In genomic region chr4:43668782-43669427, GRCm38 (mm10) we compare ENCODE assay signal across 7 mouse cellular contexts. TPM values are rescaled to one million over a fixed set of nuclear protein-coding genes. Genes with fewer than 3 reads are reported as not detected.
DNase-seq lines count a peak whose midpoint lies in the region; ATAC-seq lines count a peak whose summit lies in the region.

Gene Tmem8b, plus strand, starts transcription at chr4:43668971.
Gene Fam221b, minus strand, starts transcription at chr4:43669145.

- H3K4me3 ChIP-seq in limb, embryonic 10.5 days = peak within 1 kb of the TSS; percentile 88
- H3K4me3 ChIP-seq in midbrain, embryonic 13.5 days (replicated peaks) = peak within 1 kb of the TSS; percentile 81

- 4% methylated on average over 41 of the region's 41 CpGs for WGBS in limb, embryonic 10.5 days
- 1% methylated on average over 39 of the region's 41 CpGs for WGBS in midbrain, embryonic 13.5 days

- H3K36me3 ChIP-seq in limb, embryonic 10.5 days = no peaks in the 10 kb centered on the region
- peaks cover 2% of the 10 kb centered on the region for H3K36me3 ChIP-seq in midbrain, embryonic 13.5 days

- H3K4me1 ChIP-seq in limb, embryonic 10.5 days = peaks cover 18% of the 10 kb centered on the region
- H3K4me1 ChIP-seq in midbrain, embryonic 13.5 days (replicated peaks) = peaks cover 42% of the 10 kb centered on the region

- no peaks in the 10 kb centered on the region for H3K9me3 ChIP-seq in limb, embryonic 10.5 days (replicated peaks)
- H3K9me3 ChIP-seq in midbrain, embryonic 13.5 days = no peaks in the 10 kb centered on the region

- H3K27ac ChIP-seq in limb, embryonic 10.5 days = peak within 1 kb of the TSS; percentile 93
- peak within 1 kb of the TSS; percentile 76 for H3K27ac ChIP-seq in midbrain, embryonic 13.5 days

- peaks cover 57% of the 10 kb centered on the region for H3K27me3 ChIP-seq in limb, embryonic 10.5 days (ENCODE audit: low read depth, poor library complexity, severe bottlenecking)
- H3K27me3 ChIP-seq in midbrain, embryonic 13.5 days = peaks cover 28% of the 10 kb centered on the region

- H3K9ac ChIP-seq in midbrain, embryonic 13.5 days (replicated peaks) = peak within 1 kb of the TSS; percentile 94

- peak within 1 kb of the TSS; percentile 93 for H3K4me2 ChIP-seq in midbrain, embryonic 13.5 days (replicated peaks)

- peak; percentile 96 for ATAC-seq in midbrain, embryonic 13.5 days

- peak; percentile 84 for DNase-seq in adrenal gland, adult 8-10 months
- peak; percentile 90 for DNase-seq in embryo, embryonic 9.5 days (ENCODE audit: extremely low spot score)
- DNase-seq in gastrocnemius, postnatal 4 days (ENCODE audit: low spot score in 2 of 2) = peak; percentile 75 to 90
- peak; percentile 90 for DNase-seq in kidney, adult 11 months
- peak; percentile 91 for DNase-seq in limb, embryonic 10.5 days (ENCODE audit: low spot score)
- peak; percentile 78 for DNase-seq in spleen, adult 12 weeks (ENCODE audit: low spot score)

RNA-seq across cellular contexts. Expression of gene Tmem8b, which starts in this region (rescaled TPM):
- total RNA-seq in adrenal gland, adult 8-10 months (2022) = 10 to 100 TPM in 2 of 4 experiments, 1 to 10 TPM in 2; 6.0 to 10.9 (median 8.3) TPM
- 10 to 100 TPM in 1 of 2 experiments, 1 to 10 TPM in 1; 9.4 to 12.0 TPM for total RNA-seq in gastrocnemius, postnatal 4 days (2021)
- 2.2 and 3.4 TPM in 2 replicates for polyA plus RNA-seq in limb, embryonic 10.5 days (2016; fragmentation: Nextera tagmentation; extraction: Ambion mirVana)
- polyA plus RNA-seq in midbrain, embryonic 13.5 days (2015; fragmentation: Nextera tagmentation; extraction: Ambion mirVana) = 16.3 and 17.1 TPM in 2 replicates

RNA-seq across cellular contexts. Expression of gene Fam221b, which starts in this region (rescaled TPM):
- total RNA-seq in adrenal gland, adult 8-10 months (2022) = under 1 TPM; 0.14 to 0.67 (median 0.41) TPM
- under 1 TPM; 0.13 to 0.44 TPM for total RNA-seq in gastrocnemius, postnatal 4 days (2021)
- polyA plus RNA-seq in limb, embryonic 10.5 days (2016; fragmentation: Nextera tagmentation; extraction: Ambion mirVana) = 1.6 and 1.7 TPM in 2 replicates
- polyA plus RNA-seq in midbrain, embryonic 13.5 days (2015; fragmentation: Nextera tagmentation; extraction: Ambion mirVana) = 1.8 and 2.4 TPM in 2 replicates

Comparison
In these comparisons a context has a peak if more than half of its experiments do, and no peak if none do; other contexts are left out.
1. Peak in every context shown above with its lines: DNase-seq, ATAC-seq, H3K4me3 ChIP-seq and H3K27ac ChIP-seq.